Mouse (Mus musculus) myocyte (in vitro differentiated cells): ENCODE measurements around the gene Plscr2.

Experiments
- CEBPB ChIP-seq: IDR thresholded peaks from 2 replicates; pipeline ENCODE4 v1.6.1; 2011; ENCODE audit warnings: mild to moderate bottlenecking, moderate library complexity; ENCODE audit not compliant: poor library complexity, insufficient read depth, severe bottlenecking
- E2F4 ChIP-seq: IDR thresholded peaks from one replicate; pipeline ENCODE4 v1.6.1; 2011; ENCODE audit warnings: mild to moderate bottlenecking, control low read depth, moderate library complexity; ENCODE audit not compliant: insufficient read depth
- MAX ChIP-seq: IDR thresholded peaks from one replicate; pipeline ENCODE4 v1.6.1; 2011; ENCODE audit warnings: low read depth, mild to moderate bottlenecking, control low read depth
- MYOD1 ChIP-seq, 3 experiments: IDR thresholded peaks; one replicate each; pipeline ENCODE4 v1.6.1; 2011; ENCODE audit warnings: control low read depth in 2 of 3, low read depth in 2 of 3, mild to moderate bottlenecking in 2 of 3, moderate library complexity in 1 of 3; ENCODE audit not compliant: insufficient read length in 2 of 3, control insufficient read depth in 1 of 3
- MYOG ChIP-seq, 3 experiments: IDR thresholded peaks; one replicate each; pipeline ENCODE4 v1.6.1; 2011; ENCODE audit warnings: control low read depth in 2 of 3, low read depth in 2 of 3, mild to moderate bottlenecking in 2 of 3; ENCODE audit not compliant: insufficient read length in 2 of 3, control insufficient read depth in 1 of 3, insufficient read depth in 1 of 3
- POLR2A ChIP-seq: IDR thresholded peaks from one replicate; pipeline ENCODE4 v1.6.1; 2011; ENCODE audit warnings: low read depth, mild to moderate bottlenecking, control low read depth, moderate library complexity; ENCODE audit not compliant: insufficient read length
- POLR2AphosphoS2 ChIP-seq: IDR thresholded peaks from one replicate; pipeline ENCODE4 v1.6.1; 2011; ENCODE audit warnings: low read depth, control low read depth; ENCODE audit not compliant: insufficient read length
- TCF12 ChIP-seq: IDR thresholded peaks from one replicate; pipeline ENCODE4 v1.6.1; 2011; ENCODE audit warnings: mild to moderate bottlenecking, control low read depth; ENCODE audit not compliant: poor library complexity, insufficient read depth, severe bottlenecking
- TCF3 ChIP-seq: IDR thresholded peaks from one replicate; pipeline ENCODE4 v1.6.1; 2011; ENCODE audit warnings: low read depth, control low read depth; ENCODE audit not compliant: insufficient read length
- USF1 ChIP-seq: IDR thresholded peaks from one replicate; pipeline ENCODE4 v1.6.1; 2011; ENCODE audit warnings: low read depth, mild to moderate bottlenecking, control low read depth, moderate library complexity

DNA sequence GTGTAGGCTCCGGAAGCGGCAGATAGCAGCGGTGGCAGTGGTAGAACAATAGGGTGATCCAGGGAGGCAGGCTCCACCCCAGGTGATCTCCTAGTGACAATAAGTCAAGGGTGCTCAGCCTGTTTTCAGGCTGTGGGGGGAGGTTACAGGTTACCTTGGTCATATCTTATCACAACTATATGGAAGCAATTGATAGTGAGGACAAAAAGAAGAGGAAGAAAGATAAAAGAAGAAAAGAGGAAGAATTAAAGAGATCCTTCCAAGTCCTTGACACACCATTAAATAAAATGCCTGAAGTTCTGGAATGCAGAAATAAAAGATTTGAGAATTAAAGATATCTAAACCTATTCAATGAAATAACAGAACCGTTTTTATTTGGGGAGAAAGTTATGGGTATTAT lies 51.4 kb downstream of the Plscr2 start:
- TF ChIP-seq POLR2A (no peak), USF1 (no peak), MAX (no peak), MYOD1 (IDR thresholded peaks at IDR 0.05; ENCODE audit: control insufficient read depth in 1 of 3, insufficient read length in 2 of 3, low read depth in 2 of 3) (no peak), POLR2AphosphoS2 (no peak), TCF12 (no peak), TCF3 (no peak), MYOG (IDR thresholded peaks at IDR 0.05; ENCODE audit: control insufficient read depth in 1 of 3, insufficient read depth in 1 of 3, insufficient read length in 2 of 3, low read depth in 2 of 3) (no peak), CEBPB (no peak), E2F4 (no peak)
